Mouse (Mus musculus) layer of hippocampus, adult 11-12 months (tissue): Measurements from ENCODE around the gene Ppp6c.
"Not testable (repeated sequence)": the region's sequence is repeated elsewhere in the genome, so short reads cannot be mapped to it uniquely, and the experiment has no call there.

ENCODE experiments used
- DNase-seq: peaks from one replicate; pipeline ENCODE4 v3.0.0; 2022; ENCODE audit warnings: low spot score

Ppp6c gene

GRCm38 (mm10) chr2:39226019-39226640 is at the start of gene Ppp6c:
Gene Ppp6c (minus strand): TSS chr2:39226451.
- peak; percentile 95 for DNase-seq

GRCm38 (mm10) chr2:39268357-39268756 is 42.1 kb upstream of the Ppp6c start:
- peak; percentile 11 for DNase-seq

DNA sequence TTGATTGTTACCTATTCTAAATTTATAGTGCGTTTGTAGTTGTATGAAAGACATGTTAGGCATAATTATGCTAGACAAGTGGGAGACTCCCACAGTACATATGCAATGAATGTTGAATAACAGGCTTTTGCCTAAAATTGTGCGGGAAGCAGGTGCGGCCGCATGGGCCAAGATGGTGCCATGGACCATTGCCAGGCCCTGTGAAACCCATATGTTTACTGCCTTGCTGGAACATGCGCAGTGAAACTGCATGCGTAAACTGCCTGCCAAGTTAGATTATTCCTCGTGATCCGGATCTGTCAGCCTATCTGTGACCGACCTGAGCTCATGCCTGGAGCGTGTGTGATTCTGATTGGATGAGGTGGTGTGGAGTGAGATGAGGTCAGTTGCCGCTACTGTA is 26.0 kb upstream of the Ppp6c start:
- peak; percentile 28 for DNase-seq

DNA sequence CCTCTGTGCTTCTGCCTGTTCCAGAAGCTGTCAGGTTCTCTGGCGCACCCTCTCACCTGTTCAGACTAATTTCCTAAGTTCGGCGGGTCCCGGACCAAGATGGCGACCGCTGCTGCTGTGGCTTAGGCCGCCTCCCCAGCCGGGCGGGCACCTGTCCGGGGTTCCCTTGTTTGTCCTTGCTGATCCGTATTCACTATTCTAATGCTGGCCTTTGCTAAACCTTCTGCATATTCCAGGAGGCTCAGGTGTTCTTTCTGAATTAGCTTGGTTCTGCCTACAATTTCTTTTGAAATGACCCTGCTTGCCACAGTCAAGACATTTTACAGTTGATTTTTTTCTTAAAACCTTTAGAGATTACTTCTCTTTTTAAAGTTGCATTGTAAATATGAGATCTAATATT is 20.6 kb upstream of the Ppp6c start:
- not testable (repeated sequence) for DNase-seq

DNA sequence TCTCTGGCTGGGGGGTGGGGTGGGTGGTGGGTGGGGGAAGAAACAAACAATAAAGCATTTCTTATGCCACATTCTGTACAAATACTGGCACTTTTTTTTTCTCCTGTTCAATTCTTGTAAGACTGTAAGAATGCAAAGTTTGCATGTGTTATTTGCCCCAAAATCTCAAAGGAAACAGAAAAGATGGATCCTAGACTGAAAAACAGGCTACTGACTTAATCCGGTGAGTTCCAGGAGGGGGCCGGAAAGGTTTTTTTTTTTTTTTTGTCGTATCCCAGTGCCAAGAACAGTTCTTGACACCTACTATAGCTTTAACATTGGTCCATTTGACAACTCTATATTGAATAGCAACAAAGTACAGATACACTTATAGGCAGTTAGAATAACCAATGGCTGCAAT is 480 bp upstream of the Ppp6c start:
- no peak for DNase-seq

DNA sequence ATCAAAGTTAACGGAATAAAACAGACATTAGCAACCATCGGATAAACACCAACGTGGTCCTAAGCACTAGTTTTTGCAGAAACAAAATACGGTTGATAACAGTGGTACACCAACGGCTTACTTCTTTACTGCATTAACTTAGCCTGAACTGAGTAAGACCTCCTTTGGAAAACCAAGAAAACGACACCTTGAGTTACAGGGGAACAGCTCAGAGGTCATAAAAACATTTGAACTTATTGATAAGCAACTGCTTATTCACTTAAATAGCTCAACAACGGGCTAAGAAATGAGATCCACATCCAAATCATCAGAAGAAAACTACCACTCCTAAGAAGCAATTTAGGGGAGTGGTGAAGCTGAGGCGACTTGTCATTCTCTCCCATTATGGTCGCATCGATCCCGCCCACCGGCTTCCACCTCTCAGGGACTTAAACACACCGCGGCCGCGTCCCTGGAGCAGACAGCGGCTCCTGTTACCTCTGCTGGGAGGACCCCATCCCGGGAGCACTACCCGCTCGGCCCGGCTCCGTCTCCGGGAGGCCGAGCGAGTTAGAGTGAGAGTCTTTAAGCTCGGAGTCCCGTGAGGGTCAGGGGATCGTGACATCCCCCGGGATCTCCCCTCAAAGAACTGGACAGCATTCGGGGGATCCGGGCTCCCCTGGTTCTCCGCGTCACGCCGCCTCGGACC is 776 bp downstream of the Ppp6c start:
- DNase-seq: peak; percentile 46

GRCm38 (mm10) chr2:39224621-39225020 is 1.6 kb downstream of the Ppp6c start:
- DNase-seq: no peak

DNA sequence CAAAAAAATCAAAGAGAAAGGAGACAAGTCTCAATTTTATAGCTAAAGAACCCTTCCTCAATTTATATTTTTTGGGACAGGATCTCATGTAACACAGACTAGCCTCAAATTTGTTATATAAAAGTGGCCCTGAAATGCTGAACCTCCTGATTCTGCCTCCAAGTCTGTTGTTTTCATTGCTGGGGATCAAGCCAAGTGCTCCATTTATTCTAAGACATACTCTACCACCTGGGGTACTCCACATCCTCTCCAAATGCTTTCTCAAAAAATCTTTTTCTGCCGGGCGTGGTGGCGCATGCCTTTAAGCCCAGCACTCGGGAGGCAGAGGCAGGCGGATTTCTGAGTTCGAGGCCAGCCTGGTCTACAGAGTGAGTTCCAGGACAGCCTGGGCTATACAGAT is 6.2 kb downstream of the Ppp6c start:
- DNase-seq: no peak

DNA sequence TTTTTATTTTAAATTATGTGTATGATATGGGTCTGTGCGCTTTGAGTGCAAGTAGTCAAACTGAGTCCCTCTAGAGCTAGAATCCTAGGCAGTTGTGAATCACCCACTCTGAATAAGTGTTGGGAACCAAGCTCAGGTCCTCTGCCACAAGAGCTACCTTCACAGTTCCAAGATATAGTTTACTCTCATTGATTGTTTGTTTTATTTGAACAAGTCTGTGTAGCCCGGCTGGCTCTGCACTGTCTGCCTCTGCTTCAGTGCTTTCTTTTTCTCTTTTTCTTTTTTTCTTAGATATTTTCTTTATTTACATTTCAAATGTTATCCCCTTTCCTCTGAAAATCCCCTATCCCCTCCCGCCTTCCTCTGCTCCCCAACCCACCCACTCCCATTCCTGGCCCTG is 7.2 kb downstream of the Ppp6c start:
- no peak for DNase-seq

DNA sequence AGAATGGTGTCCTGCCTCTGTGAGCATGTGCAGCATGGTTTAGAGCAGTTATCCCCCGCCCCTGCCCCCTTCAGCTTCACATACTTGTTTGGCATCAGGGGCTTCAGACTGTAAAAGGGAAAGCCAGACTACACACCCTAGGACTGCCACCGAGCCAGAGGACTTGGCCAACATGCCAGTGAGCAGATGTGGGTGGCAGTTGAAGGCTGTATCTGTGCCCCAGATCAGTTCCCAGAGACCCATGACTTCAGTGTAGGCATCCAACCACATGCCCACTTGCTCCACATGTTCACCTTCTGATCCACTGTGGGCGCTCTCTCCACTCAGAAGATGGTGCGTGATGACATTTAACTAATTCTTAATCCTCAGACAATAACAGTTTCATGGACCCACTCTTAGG is 9.1 kb downstream of the Ppp6c start:
- no peak for DNase-seq

DNA sequence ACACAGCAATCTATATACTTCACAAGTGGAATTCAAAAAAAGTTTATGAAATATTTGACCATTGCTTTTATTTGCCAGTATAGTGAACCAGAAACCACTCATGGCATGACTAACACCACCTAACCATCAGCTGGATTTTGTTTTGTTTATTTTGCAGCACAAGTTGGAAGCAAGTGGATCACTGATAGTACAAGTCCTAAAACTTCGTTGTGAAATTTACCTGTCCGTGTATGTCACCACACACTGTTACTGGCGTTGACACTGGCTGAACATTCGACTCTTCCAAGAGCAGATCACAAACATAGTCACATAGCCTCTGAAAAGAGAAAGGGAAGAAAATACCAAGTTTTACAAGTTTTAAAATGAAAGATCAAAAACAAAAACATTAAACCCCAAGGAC is 15.5 kb downstream of the Ppp6c start:
- no peak for DNase-seq

GRCm38 (mm10) chr2:39203359-39203758 is 22.9 kb downstream of the Ppp6c start:
- no peak for DNase-seq

- no peak for DNase-seq
Observed at GRCm38 (mm10) chr2:39194809-39195208, 31.4 kb downstream of the Ppp6c start.

- peak; percentile 99 for DNase-seq
Observed at GRCm38 (mm10) chr2:39190561-39191056, 35.6 kb downstream of the Ppp6c start, which contains the start of gene Scai. Gene Scai (minus strand): TSS chr2:39190734.

DNA sequence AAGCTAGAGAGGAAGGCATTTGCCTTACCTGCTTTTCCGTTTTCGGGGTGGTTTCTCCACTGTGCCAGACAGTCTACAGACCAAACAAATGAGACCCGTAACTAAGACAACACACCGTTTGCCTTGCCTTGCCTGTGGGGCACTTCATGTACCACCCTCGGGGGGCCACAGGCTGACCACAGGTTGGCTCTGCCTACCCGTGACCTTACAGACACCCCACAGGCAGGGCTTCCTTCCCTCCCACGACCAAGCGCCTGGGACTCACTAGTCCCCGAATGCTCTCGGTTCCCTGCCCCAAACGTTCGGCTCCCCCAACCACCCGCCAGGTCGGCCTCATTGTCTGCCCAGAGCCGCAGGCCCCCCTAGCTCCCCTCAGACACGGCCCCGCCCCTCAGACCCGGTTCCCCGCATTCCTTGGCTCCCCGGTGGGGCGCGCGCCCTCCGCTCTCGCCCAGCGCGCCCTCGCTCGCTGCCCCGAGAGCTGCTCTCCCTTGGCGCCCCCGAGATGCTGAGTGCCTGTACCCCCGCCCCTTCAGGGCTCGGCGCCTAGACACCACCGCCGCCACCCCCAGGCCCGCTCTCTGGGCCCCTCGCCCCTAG is 36.2 kb downstream of the Ppp6c start:
- DNase-seq: no peak

DNA sequence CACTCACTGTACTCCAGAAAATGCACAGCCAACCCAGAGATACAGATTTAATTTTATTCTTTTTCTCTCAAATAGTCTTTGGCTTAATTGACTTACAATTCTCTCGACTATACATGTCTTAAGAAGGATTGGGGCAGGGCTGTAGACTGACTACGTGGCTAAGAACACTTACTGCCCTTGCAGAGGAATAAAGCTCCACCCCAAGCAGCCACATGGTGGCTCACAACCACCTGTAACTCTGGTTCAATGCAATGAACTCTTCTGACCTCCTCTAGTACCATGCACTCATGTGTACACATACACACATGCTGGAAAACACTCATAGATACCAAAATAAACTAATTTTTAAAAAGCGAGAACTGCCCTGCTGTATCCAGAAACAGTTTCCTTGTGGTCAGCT is 40.3 kb downstream of the Ppp6c start:
- DNase-seq: no peak

DNA sequence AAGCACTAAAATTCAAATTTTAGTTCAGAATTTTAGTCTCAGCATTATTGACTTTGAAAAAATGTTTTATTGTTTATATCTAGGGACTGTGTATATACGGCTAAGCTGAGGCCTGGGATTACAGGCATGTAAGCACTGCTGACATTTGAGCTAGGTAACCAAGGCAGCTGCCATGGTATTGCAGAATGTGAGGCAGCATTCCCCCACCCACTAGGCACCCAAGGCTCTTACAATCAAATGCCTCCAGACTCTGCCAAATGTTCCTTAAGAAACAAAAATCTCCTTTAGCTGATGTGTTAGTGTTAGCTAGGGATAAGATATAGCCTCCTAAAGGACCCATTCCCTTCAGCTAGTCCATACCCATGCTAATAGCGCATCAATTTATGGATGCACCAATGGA is 42.7 kb downstream of the Ppp6c start:
- DNase-seq: no peak

DNA sequence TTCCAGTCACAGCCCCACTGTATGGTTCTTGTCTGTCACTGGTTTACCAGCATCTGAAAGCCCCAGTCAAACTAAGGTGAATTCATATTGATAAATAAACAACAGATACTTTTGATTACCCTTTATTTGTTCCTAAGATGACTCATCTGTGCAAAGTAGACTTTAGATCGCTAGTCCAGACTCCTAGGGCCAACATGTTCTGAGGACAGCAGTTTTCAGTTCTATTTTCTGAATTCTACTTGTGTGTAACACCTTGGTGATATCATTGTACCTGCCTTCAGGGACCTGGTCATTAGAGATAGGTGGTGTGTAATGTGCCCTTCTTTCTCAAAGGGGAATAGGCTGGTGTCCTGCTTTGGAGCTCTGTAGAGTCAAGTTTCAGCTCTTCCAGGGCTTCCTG is 65.3 kb downstream of the Ppp6c start:
- DNase-seq: no peak

DNA sequence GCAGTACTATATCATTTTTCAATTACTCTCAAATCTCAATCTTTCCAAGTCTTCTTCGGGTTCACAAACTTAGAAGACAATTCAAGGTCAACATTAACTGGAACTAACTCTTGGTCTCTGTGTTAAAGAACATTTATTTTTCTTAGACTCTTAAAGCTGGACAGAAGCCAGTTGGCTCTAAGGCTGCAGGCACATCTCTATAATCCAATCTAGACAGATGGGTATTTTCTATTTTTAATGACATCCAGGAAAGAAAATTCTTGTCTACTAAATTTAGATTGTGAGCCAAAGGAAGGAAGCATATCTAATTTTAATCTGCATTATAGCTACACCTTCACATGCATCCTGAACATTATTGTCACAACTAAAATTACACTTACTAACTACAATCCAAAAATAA is 68.3 kb downstream of the Ppp6c start:
- DNase-seq: no peak

GRCm38 (mm10) chr2:39156821-39157220 is 69.4 kb downstream of the Ppp6c start:
- DNase-seq: no peak

DNA sequence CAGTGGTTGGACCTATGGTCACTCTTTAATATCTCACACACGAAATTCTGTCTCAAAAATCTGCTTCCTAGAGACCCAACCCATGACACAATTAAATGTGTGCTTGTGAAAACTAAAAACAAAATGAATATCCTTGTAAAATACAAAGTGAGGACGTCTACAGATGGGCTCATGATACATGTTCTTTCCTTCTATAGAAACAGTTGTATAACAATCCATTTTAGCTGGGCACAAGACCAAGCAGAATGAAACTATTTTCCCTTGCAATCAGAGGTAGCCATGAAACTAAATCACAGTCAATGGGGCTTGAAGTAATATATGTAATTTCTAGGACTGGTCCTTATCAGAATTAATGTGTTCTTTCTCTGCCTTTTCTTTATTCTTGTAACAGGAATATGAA is 75.3 kb downstream of the Ppp6c start:
- DNase-seq: no peak

DNA sequence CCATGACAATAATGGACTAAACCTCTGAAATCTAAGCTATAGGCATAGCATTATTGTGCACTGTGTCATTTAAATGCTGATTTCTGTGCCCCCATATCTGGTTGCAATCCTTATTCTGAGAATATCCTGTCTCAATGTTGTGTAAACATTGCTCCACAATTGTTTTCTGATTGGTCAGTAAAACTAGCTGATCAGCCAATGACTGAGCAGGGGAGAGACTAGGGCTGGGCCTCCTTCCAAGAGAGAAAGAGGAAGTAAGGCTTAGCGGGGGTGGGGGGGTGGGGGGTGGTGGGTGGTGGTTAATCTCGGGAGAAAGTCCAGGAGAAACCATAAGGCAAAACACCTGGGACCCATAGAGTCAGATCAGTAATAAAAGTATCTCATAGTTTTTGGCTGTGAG is 78.2 kb downstream of the Ppp6c start:
- DNase-seq: no peak

DNA sequence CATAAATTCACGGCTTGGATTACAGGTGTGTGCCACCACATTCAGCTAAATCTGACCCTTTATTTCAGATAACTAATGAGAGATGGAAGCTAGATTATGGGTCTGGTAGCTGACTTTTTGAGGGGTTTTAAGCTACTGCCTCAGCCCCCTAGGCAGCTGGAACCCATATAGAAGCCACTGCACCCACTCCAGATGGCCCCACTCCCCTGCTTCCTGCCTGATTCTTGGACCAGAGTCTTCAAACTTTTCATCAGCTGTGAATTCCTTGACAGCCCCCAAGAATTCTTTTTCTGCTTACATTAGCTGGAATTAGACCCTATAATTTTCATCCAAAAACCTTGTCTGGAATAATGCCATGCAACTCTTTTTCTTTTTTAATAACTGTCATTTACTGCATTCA is 79.8 kb downstream of the Ppp6c start:
- DNase-seq: no peak
